Mouse (Mus musculus) common myeloid progenitor, adult 5-6 weeks (primary cell): ENCODE data around the gene Mief1. TPM values are rescaled to one million over a fixed set of nuclear protein-coding genes. Genes with fewer than 3 reads are reported as not detected.

Experiments
- ATAC-seq: replicated peaks from 2 replicates; pipeline ENCODE4 v1.8.0; 2016; ENCODE audit warnings: low read depth, mild to moderate bottlenecking, moderate TSS enrichment, inconsistent platforms; ENCODE audit not compliant: poor library complexity, severe bottlenecking
- total RNA-seq: library from RNA; stranded (forward); fragments of 200-1000, 187-1606 nt; gene quantifications from 2 replicates; pipeline ENCODE4 v1.2.3, GENCODE M21; 2017

Mief1 gene
- total RNA-seq, 1 experiment from 2014 or later = 25.1 TPM

GRCm38 (mm10) chr15:80225208-80225607 is 8.6 kb upstream of the Mief1 start:
- ATAC-seq = peak; percentile 89

- ATAC-seq = peak; percentile 77
Observed at GRCm38 (mm10) chr15:80225796-80226195, 8.0 kb upstream of the Mief1 start.

GRCm38 (mm10) chr15:80228071-80228800 is 5.6 kb upstream of the Mief1 start:
- ATAC-seq = no peak

- ATAC-seq = no peak
Observed at GRCm38 (mm10) chr15:80232331-80232730, 1.5 kb upstream of the Mief1 start.

- ATAC-seq = no peak
Observed at GRCm38 (mm10) chr15:80233053-80233452, 765 bp upstream of the Mief1 start.

- no peak for ATAC-seq
Observed at GRCm38 (mm10) chr15:80235535-80235934, 1.7 kb downstream of the Mief1 start, which contains the start of gene AC140267.1. TSS of gene AC140267.1 (plus strand) at chr15:80235835.

GRCm38 (mm10) chr15:80248135-80248534 is 14.3 kb downstream of the Mief1 start:
- no peak for ATAC-seq

- ATAC-seq = no peak
Observed at GRCm38 (mm10) chr15:80248596-80248995, 14.8 kb downstream of the Mief1 start.

- ATAC-seq = no peak
Observed at GRCm38 (mm10) chr15:80249672-80250071, 15.9 kb downstream of the Mief1 start.

- ATAC-seq = no peak
Observed at GRCm38 (mm10) chr15:80250586-80250985, 16.8 kb downstream of the Mief1 start.

- ATAC-seq = no peak
Observed at GRCm38 (mm10) chr15:80253530-80253929, 19.7 kb downstream of the Mief1 start.

- ATAC-seq = no peak
Observed at GRCm38 (mm10) chr15:80254207-80254606, 20.4 kb downstream of the Mief1 start.

GRCm38 (mm10) chr15:80254847-80255645 is 21.2 kb downstream of the Mief1 start, which contains the start of gene Atf4:
TSS of gene Atf4 (plus strand) at chr15:80255184.
- peak; percentile 81 for ATAC-seq

GRCm38 (mm10) chr15:80255646-80256121 is 21.9 kb downstream of the Mief1 start:
- ATAC-seq = peak; percentile 20

GRCm38 (mm10) chr15:80256242-80256641 is 22.4 kb downstream of the Mief1 start:
- no peak for ATAC-seq

GRCm38 (mm10) chr15:80256656-80257601 is 23.1 kb downstream of the Mief1 start:
- ATAC-seq = no peak

- ATAC-seq = no peak
Observed at GRCm38 (mm10) chr15:80257602-80258239, 23.9 kb downstream of the Mief1 start.

- ATAC-seq = no peak
Observed at GRCm38 (mm10) chr15:80258240-80259170, 24.7 kb downstream of the Mief1 start.
